Mouse (Mus musculus) urinary bladder, postnatal 25 days (tissue): ENCODE results near the gene Efna2.
"Not testable (repeated sequence)": the region's sequence is repeated elsewhere in the genome, so short reads cannot be mapped to it uniquely, and the experiment has no call there.

Source experiments
- DNase-seq: peaks from one replicate; pipeline ENCODE4 v3.0.0; 2022; ENCODE audit warnings: low spot score

The Efna2 gene

GRCm38 (mm10) chr10:80156002-80156751 is 23.1 kb upstream of the Efna2 start:
- no peak for DNase-seq

GRCm38 (mm10) chr10:80156752-80157053 is 22.6 kb upstream of the Efna2 start:
- no peak for DNase-seq

- no peak for DNase-seq
Measured at GRCm38 (mm10) chr10:80157141-80157929, 21.9 kb upstream of the Efna2 start.

- DNase-seq: peak; percentile 54
Measured at GRCm38 (mm10) chr10:80158307-80158986, 20.8 kb upstream of the Efna2 start.

- DNase-seq: peak; percentile 51
Measured at GRCm38 (mm10) chr10:80159021-80159560, 20.2 kb upstream of the Efna2 start.

GRCm38 (mm10) chr10:80159561-80160454 is 19.5 kb upstream of the Efna2 start:
- peak; percentile 99 for DNase-seq

- peak; percentile 86 for DNase-seq
Measured at GRCm38 (mm10) chr10:80160455-80161371, 18.6 kb upstream of the Efna2 start.

- DNase-seq: no peak
Measured at GRCm38 (mm10) chr10:80161522-80162242, 17.6 kb upstream of the Efna2 start.

- no peak for DNase-seq
Measured at GRCm38 (mm10) chr10:80162243-80162608, 17.1 kb upstream of the Efna2 start.

- no peak for DNase-seq
Measured at GRCm38 (mm10) chr10:80162716-80163299, 16.5 kb upstream of the Efna2 start.

- no peak for DNase-seq
Measured at GRCm38 (mm10) chr10:80163721-80164120, 15.6 kb upstream of the Efna2 start.

- no peak for DNase-seq
Measured at GRCm38 (mm10) chr10:80164161-80164997, 14.9 kb upstream of the Efna2 start.

- DNase-seq: peak; percentile 93
Measured at GRCm38 (mm10) chr10:80164998-80165344, 14.3 kb upstream of the Efna2 start.

- DNase-seq: no peak
Measured at GRCm38 (mm10) chr10:80165392-80166128, 13.7 kb upstream of the Efna2 start, which contains the start of gene Cirbp. Gene Cirbp (plus strand): TSS chr10:80165985.

- not testable (repeated sequence) for DNase-seq
Measured at GRCm38 (mm10) chr10:80166136-80166535, 13.1 kb upstream of the Efna2 start.

- peak; percentile 98 for DNase-seq
Measured at GRCm38 (mm10) chr10:80167460-80168037, 11.7 kb upstream of the Efna2 start.

GRCm38 (mm10) chr10:80168038-80168661 is 11.1 kb upstream of the Efna2 start:
- peak; percentile 95 for DNase-seq
